Mouse (Mus musculus): ENCODE results near the gene Nav2. TPM values are rescaled to one million over a fixed set of nuclear protein-coding genes. Genes with fewer than 3 reads are reported as not detected.

The Nav2 gene
- polyA plus RNA-seq, 1 experiment from 2014 or later = 4.1 TPM

DNA sequence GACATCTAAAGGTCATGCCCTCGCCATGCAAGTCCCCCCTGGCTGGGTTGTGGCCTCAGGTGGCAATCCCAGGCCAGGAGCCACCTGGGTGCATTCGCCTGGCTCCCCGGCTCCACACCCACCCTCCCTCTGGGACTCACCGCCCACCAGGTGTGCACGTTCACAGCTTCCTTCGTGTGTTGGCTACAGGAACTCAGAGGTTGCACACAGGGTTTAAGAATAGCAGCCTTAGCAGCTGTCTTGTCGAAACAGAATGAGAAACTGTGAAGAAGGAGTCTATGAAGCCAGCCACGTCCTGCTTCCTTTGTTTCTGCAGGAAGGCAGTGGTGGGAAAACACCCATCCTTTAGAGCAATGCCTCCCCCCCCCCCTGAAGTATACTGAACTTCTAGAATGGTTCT is 210.5 kb downstream of the Nav2 start:
- Histone ChIP-seq H3K9me3 (replicated peaks; ENCODE audit: control insufficient read depth, low read length) (no peaks in the 10 kb centered on the region), H3K27ac (ENCODE audit: low read length) (no peak overlapping the region), H3K4me3 (ENCODE audit: low read depth, low read length) (no peak overlapping the region), H3K36me3 (ENCODE audit: control insufficient read depth, insufficient read depth) (no peaks in the 10 kb centered on the region), H3K4me1 (ENCODE audit: control insufficient read depth, low read depth, low read length) (peaks cover 3% of the 10 kb centered on the region; the same call in 1 of the 2 replicates), H3K27me3 (ENCODE audit: control insufficient read depth, insufficient read depth, low read depth, low read length) (peaks cover 27% of the 10 kb centered on the region), H3K4me2 (ENCODE audit: low read depth, low read length) (no peak overlapping the region), H3K9ac (ENCODE audit: low read depth, low read length) (no peak overlapping the region)
- no peak for ATAC-seq (ENCODE audit: low read depth)
- WGBS (ENCODE audit: insufficient replicate concordance) = 34% methylated on average over 8 of the region's 8 CpGs

DNA sequence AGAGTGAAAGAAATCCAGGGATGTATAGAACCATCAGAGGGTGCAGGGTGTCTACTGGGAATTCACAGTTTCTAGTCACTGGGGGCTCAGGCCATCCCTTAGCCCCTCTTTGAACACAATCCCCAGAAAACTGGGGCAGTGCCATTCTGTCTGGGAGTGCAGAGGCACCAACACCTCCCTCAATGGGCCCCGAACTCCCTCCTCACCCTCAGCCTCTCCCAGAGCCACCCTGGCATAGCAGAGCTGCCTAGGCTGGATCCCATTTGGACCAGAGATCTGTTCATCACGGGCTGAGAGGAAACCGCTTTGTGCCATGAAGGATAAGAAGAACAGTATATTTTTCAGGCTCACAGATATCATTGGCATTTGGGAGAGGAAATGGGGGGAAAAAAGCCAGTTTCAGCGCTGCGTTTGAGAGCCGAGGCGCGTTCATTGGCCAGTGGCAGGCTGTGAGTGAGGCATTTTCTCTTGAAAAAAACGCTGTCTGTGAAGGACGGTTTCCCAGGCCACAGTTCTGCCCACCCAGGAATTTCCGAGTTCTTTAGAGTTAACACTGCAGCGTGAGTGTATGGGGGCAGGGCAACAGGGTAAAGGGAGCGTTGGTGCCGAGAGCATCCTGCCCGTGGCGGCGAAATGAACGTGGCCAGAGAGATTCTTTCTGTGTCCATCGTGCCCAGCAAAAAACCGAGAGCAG is 211.4 kb downstream of the Nav2 start:
- H3K36me3 ChIP-seq (ENCODE audit: control insufficient read depth, insufficient read depth) = no peaks in the 10 kb centered on the region
- no peak overlapping the region for H3K4me3 ChIP-seq (ENCODE audit: low read depth, low read length)
- H3K27me3 ChIP-seq (ENCODE audit: control insufficient read depth, insufficient read depth, low read depth, low read length) = peaks cover 27% of the 10 kb centered on the region
- H3K4me1 ChIP-seq (ENCODE audit: control insufficient read depth, low read depth, low read length) = peaks cover 3% of the 10 kb centered on the region; the same call in 1 of the 2 replicates
- WGBS (ENCODE audit: insufficient replicate concordance) = 36% methylated on average over 20 of the region's 20 CpGs
- no peak for ATAC-seq (ENCODE audit: low read depth)
- H3K9ac ChIP-seq (ENCODE audit: low read depth, low read length) = no peak overlapping the region
- no peak overlapping the region for H3K27ac ChIP-seq (ENCODE audit: low read length)
- H3K9me3 ChIP-seq (replicated peaks; ENCODE audit: control insufficient read depth, low read length) = no peaks in the 10 kb centered on the region
- H3K4me2 ChIP-seq (ENCODE audit: low read depth, low read length) = peak overlapping the region; percentile 24; the same call in 1 of the 2 replicates

DNA sequence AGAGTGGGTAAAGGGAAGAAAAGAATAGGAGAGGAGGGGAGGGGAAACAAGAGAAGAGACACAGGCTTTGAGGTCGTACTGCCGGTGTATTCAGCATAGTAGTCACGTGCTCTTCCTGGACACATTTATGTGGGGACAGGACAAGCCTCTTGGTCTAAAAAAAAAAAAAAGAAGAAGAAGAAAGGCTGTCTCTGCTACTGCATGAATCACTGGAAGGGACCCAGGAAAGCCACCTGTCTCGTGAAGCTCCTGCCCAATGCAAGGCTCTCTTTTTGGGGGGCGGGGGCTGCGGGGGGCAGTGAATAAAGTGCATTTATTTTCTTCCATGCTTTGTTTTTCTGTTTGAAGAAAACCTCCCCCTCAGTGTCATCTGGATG is 212.0 kb downstream of the Nav2 start:
- H3K27me3 ChIP-seq (ENCODE audit: control insufficient read depth, insufficient read depth, low read depth, low read length) = peaks cover 27% of the 10 kb centered on the region
- H3K36me3 ChIP-seq (ENCODE audit: control insufficient read depth, insufficient read depth) = no peaks in the 10 kb centered on the region
- no peak for ATAC-seq (ENCODE audit: low read depth)
- no peak overlapping the region for H3K9ac ChIP-seq (ENCODE audit: low read depth, low read length)
- no peaks in the 10 kb centered on the region for H3K9me3 ChIP-seq (replicated peaks; ENCODE audit: control insufficient read depth, low read length)
- WGBS (ENCODE audit: insufficient replicate concordance) = 29% methylated on average over 6 of the region's 6 CpGs
- H3K4me1 ChIP-seq (ENCODE audit: control insufficient read depth, low read depth, low read length) = peaks cover 3% of the 10 kb centered on the region; the same call in 1 of the 2 replicates
- no peak overlapping the region for H3K27ac ChIP-seq (ENCODE audit: low read length)
- peak overlapping the region; percentile 24; the same call in 1 of the 2 replicates for H3K4me2 ChIP-seq (ENCODE audit: low read depth, low read length)
- H3K4me3 ChIP-seq (ENCODE audit: low read depth, low read length) = no peak overlapping the region

DNA sequence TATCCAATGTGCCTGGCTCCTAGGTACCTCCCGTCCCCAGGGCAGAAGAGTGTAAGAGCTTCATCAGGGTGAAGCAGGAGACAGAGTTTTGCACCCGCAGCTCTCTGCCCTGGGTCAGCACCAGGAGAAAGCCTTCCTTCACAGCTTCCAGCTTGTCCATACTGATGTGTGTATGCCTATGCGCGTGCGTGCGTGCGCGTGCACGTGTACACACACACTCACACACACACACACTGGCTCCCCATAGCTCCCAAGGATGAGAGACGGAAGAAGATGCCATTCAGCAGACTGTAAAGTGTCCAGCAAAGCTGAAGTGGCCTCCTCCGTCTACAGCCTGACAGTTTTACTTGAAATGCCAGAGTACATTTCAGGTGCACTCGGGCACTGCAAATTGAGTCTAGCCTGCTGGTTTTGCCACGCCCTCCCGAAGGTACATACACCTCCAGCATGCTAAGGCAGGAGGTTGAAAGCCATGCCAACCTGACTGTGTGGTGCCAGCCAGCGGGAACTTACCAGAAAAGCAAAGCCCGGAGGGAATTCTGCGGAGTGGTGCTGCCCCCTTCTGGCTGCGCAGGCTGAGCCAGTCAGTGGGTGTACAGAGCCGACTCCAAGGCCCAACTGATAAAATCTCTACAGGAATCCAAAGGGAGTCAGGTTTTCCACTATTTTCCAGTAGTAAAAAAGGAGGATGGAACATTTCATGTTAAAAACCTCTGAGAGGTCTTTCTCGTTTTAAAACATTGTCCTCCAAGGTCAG is 212.6 kb downstream of the Nav2 start:
- H3K36me3 ChIP-seq (ENCODE audit: control insufficient read depth, insufficient read depth) = no peaks in the 10 kb centered on the region
- peaks cover 3% of the 10 kb centered on the region; the same call in 1 of the 2 replicates for H3K4me1 ChIP-seq (ENCODE audit: control insufficient read depth, low read depth, low read length)
- H3K27me3 ChIP-seq (ENCODE audit: control insufficient read depth, insufficient read depth, low read depth, low read length) = peaks cover 25% of the 10 kb centered on the region
- no peak overlapping the region for H3K4me3 ChIP-seq (ENCODE audit: low read depth, low read length)
- H3K4me2 ChIP-seq (ENCODE audit: low read depth, low read length) = no peak overlapping the region
- no peak overlapping the region for H3K9ac ChIP-seq (ENCODE audit: low read depth, low read length)
- H3K9me3 ChIP-seq (replicated peaks; ENCODE audit: control insufficient read depth, low read length) = no peaks in the 10 kb centered on the region
- WGBS (ENCODE audit: insufficient replicate concordance) = 36% methylated on average over 20 of the region's 20 CpGs
- ATAC-seq (ENCODE audit: low read depth) = peak; percentile 45; the same call in 1 of the 2 replicates
- no peak overlapping the region for H3K27ac ChIP-seq (ENCODE audit: low read length)

DNA sequence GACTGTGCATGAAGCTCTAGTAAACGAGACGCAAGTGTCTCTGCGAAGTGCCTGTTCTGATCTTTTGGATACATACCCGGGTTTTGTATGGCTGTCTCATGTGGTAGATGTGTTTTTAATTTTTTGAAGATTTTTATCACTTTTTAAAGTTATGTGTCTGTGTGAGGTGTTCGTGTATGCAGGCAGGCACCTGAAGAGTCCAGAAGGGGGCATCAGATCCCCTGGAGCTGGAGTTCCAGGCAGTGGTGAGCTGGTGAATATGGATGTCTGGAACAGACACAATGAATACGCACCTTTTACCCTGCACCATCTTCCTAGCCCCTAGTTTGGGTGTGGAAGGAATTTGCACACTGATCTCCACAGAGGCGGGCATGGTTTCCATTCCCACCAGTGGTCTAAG is 214.0 kb downstream of the Nav2 start:
- no peak for ATAC-seq (ENCODE audit: low read depth)

DNA sequence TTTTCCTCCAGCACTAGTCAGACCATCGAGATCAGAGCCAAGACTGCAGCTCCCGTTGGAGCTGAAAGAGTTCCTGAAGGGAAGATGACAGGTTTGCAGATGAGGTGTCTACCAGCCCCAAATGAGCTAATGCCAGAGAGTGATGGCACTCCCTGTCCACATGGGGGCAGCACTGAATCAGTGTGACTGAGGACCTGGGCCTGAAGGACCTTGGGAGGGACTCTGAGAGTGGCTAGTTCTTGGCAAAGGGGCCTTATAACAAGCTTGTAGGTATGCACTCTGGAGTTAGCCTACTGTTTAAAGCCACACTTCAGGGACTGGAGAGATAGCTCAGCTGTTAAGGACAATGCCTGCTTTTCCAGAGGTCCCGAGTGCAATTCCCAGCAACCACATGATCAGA is 217.0 kb downstream of the Nav2 start:
- WGBS (ENCODE audit: insufficient replicate concordance) = 34% methylated on average over 3 of the region's 3 CpGs
- H3K36me3 ChIP-seq (ENCODE audit: control insufficient read depth, insufficient read depth) = no peaks in the 10 kb centered on the region
- no peaks in the 10 kb centered on the region for H3K9me3 ChIP-seq (replicated peaks; ENCODE audit: control insufficient read depth, low read length)
- H3K4me3 ChIP-seq (ENCODE audit: low read depth, low read length) = no peak overlapping the region
- no peak overlapping the region for H3K9ac ChIP-seq (ENCODE audit: low read depth, low read length)
- peaks cover 3% of the 10 kb centered on the region; the same call in 1 of the 2 replicates for H3K4me1 ChIP-seq (ENCODE audit: control insufficient read depth, low read depth, low read length)
- no peak for ATAC-seq (ENCODE audit: low read depth)
- peaks cover 5% of the 10 kb centered on the region for H3K27me3 ChIP-seq (ENCODE audit: control insufficient read depth, insufficient read depth, low read depth, low read length)
- H3K4me2 ChIP-seq (ENCODE audit: low read depth, low read length) = no peak overlapping the region
- no peak overlapping the region for H3K27ac ChIP-seq (ENCODE audit: low read length)

More for the DNA sequence above, 214.0 kb downstream of the Nav2 start:
- H3K4me3 ChIP-seq (ENCODE audit: low read depth, low read length) = no peak overlapping the region
- no peaks in the 10 kb centered on the region for H3K36me3 ChIP-seq (ENCODE audit: control insufficient read depth, insufficient read depth)
- no peak overlapping the region for H3K9ac ChIP-seq (ENCODE audit: low read depth, low read length)
- H3K4me1 ChIP-seq (ENCODE audit: control insufficient read depth, low read depth, low read length) = peaks cover 3% of the 10 kb centered on the region; the same call in 1 of the 2 replicates
- no peak overlapping the region for H3K27ac ChIP-seq (ENCODE audit: low read length)
- 49% methylated on average over 7 of the region's 7 CpGs for WGBS (ENCODE audit: insufficient replicate concordance)
- no peak overlapping the region for H3K4me2 ChIP-seq (ENCODE audit: low read depth, low read length)
- H3K27me3 ChIP-seq (ENCODE audit: control insufficient read depth, insufficient read depth, low read depth, low read length) = peaks cover 23% of the 10 kb centered on the region
- H3K9me3 ChIP-seq (replicated peaks; ENCODE audit: control insufficient read depth, low read length) = no peaks in the 10 kb centered on the region

DNA sequence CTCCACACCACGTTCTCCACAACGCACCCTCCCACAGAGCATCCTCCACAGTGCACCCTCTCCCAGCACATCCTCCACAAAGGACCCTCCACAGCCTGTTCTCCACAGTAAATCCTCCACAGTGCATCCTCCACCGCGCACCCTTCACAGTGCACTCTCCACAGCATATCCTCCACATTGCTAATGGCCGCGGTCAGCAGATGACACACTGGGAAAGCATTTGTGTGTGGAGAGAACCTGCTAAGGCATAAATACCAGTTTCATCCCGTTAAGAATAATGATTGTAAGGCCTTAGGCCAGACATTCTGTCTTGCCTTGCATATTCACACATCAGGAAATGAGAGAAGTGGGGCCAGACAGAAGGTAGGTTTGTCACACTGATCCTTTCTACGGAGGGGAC is 219.7 kb downstream of the Nav2 start:
- 65% methylated on average over 8 of the region's 8 CpGs for WGBS (ENCODE audit: insufficient replicate concordance)
- no peaks in the 10 kb centered on the region for H3K9me3 ChIP-seq (replicated peaks; ENCODE audit: control insufficient read depth, low read length)
- H3K4me2 ChIP-seq (ENCODE audit: low read depth, low read length) = no peak overlapping the region
- no peaks in the 10 kb centered on the region for H3K27me3 ChIP-seq (ENCODE audit: control insufficient read depth, insufficient read depth, low read depth, low read length)
- no peak overlapping the region for H3K4me3 ChIP-seq (ENCODE audit: low read depth, low read length)
- no peak overlapping the region for H3K9ac ChIP-seq (ENCODE audit: low read depth, low read length)
- no peak overlapping the region for H3K27ac ChIP-seq (ENCODE audit: low read length)
- no peaks in the 10 kb centered on the region for H3K4me1 ChIP-seq (ENCODE audit: control insufficient read depth, low read depth, low read length)
- no peak for ATAC-seq (ENCODE audit: low read depth)
- no peaks in the 10 kb centered on the region for H3K36me3 ChIP-seq (ENCODE audit: control insufficient read depth, insufficient read depth)

DNA sequence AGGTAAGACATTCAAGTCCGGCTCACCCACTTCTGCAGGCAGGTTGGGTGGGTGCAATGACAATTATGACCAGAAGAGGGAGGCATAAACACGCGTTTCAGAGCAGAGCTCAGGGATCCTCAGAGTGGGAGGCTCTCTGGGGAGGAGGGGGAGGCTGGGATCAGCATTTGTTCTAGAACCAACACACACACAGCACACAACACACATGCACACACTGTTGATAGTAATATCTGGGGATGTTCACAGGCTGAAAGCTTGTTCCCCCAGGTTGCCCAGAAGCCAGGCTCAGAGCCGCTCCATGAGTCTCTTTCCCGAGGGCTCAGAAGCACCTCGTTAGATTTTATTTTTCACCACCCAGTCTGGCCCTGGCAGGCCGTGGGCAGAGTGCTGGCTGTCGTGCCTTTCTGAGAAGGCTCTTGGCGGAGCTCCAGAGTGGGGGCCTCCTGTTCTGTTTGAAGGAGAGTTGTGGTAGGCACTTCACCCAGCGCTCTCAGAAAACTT is 224.4 kb downstream of the Nav2 start:
- Histone ChIP-seq H3K9me3 (replicated peaks; ENCODE audit: control insufficient read depth, low read length) (no peaks in the 10 kb centered on the region), H3K27me3 (ENCODE audit: control insufficient read depth, insufficient read depth, low read depth, low read length) (no peaks in the 10 kb centered on the region), H3K4me3 (ENCODE audit: low read depth, low read length) (no peak overlapping the region), H3K36me3 (ENCODE audit: control insufficient read depth, insufficient read depth) (no peaks in the 10 kb centered on the region), H3K4me1 (ENCODE audit: control insufficient read depth, low read depth, low read length) (no peaks in the 10 kb centered on the region), H3K27ac (ENCODE audit: low read length) (no peak overlapping the region), H3K9ac (ENCODE audit: low read depth, low read length) (no peak overlapping the region), H3K4me2 (ENCODE audit: low read depth, low read length) (no peak overlapping the region)
- no peak for ATAC-seq (ENCODE audit: low read depth)
- 30% methylated on average over 10 of the region's 10 CpGs for WGBS (ENCODE audit: insufficient replicate concordance)

DNA sequence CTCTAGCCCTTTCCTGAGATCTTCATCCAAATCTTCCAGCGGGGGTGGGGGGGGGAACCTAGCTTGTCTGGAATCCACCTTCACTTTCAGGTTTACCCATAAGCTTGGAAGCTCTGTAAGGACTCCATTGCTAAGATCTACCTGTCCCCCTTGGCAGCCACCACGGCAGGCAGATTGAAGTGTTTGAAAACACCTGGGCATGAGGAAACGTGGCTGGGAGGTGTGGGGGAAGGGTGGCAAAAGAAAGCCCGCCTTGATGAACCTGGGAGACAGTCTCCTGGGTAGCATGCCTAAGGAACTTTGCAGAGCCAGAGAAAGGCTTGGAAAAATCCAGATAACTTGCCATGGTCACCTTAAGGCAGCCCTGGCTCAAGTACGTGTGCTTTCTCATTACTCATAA is 225.9 kb downstream of the Nav2 start:
- Histone ChIP-seq H3K36me3 (ENCODE audit: control insufficient read depth, insufficient read depth) (no peaks in the 10 kb centered on the region), H3K9ac (ENCODE audit: low read depth, low read length) (no peak overlapping the region), H3K4me2 (ENCODE audit: low read depth, low read length) (no peak overlapping the region), H3K4me3 (ENCODE audit: low read depth, low read length) (no peak overlapping the region), H3K9me3 (replicated peaks; ENCODE audit: control insufficient read depth, low read length) (no peaks in the 10 kb centered on the region), H3K27me3 (ENCODE audit: control insufficient read depth, insufficient read depth, low read depth, low read length) (no peaks in the 10 kb centered on the region), H3K4me1 (ENCODE audit: control insufficient read depth, low read depth, low read length) (no peaks in the 10 kb centered on the region), H3K27ac (ENCODE audit: low read length) (no peak overlapping the region)
- no peak for ATAC-seq (ENCODE audit: low read depth)
- 46% methylated on average over 5 of the region's 5 CpGs for WGBS (ENCODE audit: insufficient replicate concordance)

Measured in liver, embryonic 16.5 days (tissue).